Mouse (Mus musculus) cerebellum, postnatal 10 days (tissue): ENCODE data around the gene Tspan32.

ENCODE experiments used
- DNase-seq, 2 experiments: peaks; one replicate each; pipeline ENCODE4 v3.0.0; 2021; ENCODE audit warnings: mixed read lengths in 2 of 2

Gene Tspan32

GRCm38 (mm10) chr7:143034519-143035450 is 29.9 kb downstream of the Tspan32 start:
- no peak for DNase-seq

GRCm38 (mm10) chr7:143036787-143037186 is 31.9 kb downstream of the Tspan32 start:
- DNase-seq: no peak

GRCm38 (mm10) chr7:143037306-143037705 is 32.5 kb downstream of the Tspan32 start:
- DNase-seq: no peak

DNA sequence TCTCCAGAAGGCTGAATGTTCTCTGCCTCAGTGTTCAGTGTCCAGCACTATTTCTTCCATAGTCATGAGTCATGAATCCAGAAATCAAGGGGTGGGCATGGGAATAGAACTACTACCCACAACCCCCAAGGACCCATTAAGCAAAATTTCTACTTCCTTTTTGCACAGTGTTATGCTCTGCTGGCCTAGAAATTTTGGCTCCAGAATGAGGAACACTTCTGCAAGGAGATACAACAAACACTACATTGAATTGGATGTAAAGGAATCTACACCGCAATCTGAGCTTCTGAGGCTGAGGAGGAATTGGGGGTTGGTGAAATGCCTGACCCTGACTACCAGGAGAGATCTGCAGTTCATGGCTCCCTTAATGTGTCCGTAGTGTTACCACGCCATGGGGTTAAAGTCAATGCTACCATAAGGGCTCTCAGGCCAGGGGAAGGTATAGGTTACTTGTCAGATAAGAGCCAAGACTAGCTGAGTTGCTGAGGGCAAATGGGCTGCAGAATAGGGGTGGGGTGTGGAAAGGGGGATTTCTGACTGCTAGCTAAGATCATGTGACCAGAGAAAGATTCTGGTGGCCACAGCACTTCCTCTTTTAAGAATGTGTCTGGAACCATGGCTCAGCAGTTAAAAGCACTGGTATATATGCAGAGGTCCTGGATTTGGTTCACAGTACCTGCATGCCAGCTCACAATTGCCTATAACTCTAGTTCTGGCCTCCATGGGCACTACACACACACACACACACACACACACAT is 33.5 kb downstream of the Tspan32 start:
- DNase-seq: no peak

DNA sequence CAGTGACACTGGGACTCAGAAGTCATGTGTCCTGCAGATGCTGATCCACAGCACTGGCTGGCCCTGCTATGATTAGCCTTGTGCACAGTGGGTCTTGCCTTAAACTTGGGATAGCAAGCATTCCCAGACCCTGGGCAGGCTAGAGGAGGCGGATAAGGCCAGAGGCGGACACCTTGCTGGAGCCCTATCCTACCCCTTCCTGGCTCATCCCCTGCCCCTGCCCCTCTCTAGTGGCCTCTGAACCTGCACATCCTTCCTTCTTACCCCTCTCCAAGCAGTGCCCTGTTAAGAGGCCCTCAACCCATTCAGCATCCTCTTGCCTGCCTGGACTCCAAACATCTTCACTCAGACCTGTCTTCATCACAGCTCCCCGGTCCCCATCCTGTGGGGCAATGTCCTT is 35.7 kb downstream of the Tspan32 start:
- no peak for DNase-seq

GRCm38 (mm10) chr7:143041138-143041822 is 36.4 kb downstream of the Tspan32 start:
- DNase-seq: no peak

DNA sequence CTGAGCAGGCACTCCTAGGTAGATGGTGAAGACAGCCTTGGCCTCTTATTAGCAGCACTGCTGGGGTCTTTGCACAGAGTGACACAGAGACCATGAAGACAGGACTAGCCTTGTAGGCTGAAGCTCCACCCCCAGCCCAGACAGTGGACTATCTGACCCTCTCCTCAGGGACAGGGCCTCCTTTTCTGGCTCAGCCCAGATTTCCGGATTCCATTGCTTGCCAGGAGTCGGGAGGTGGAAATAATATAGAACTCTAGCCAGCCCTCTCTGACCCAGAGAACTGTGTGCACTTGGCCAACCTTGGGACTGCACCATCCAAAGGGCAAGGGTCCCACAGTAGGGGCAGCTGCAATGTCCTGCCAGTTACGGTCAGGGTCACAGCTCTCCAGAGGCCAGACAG is 37.2 kb downstream of the Tspan32 start:
- DNase-seq: no peak

DNA sequence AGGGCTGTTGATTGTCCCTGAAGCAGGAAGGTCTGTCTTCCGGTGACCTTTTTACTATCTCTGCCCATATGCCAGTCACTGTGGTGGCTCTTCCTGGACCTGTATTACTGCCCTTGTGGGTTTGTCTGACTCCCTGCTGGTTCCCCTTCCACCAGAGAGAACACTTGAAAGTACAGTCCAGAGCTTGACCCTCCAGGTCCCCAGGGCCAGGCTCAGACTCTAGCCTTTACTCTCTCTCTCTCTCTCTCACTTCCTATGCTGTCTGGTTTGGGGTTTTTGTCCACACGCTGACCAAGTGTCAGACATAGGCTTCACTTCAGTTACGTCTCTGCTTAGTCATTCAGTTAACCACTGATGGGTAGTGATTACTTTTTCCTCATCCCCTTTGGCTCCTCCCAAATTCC is 38.1 kb downstream of the Tspan32 start:
- no peak for DNase-seq

DNA sequence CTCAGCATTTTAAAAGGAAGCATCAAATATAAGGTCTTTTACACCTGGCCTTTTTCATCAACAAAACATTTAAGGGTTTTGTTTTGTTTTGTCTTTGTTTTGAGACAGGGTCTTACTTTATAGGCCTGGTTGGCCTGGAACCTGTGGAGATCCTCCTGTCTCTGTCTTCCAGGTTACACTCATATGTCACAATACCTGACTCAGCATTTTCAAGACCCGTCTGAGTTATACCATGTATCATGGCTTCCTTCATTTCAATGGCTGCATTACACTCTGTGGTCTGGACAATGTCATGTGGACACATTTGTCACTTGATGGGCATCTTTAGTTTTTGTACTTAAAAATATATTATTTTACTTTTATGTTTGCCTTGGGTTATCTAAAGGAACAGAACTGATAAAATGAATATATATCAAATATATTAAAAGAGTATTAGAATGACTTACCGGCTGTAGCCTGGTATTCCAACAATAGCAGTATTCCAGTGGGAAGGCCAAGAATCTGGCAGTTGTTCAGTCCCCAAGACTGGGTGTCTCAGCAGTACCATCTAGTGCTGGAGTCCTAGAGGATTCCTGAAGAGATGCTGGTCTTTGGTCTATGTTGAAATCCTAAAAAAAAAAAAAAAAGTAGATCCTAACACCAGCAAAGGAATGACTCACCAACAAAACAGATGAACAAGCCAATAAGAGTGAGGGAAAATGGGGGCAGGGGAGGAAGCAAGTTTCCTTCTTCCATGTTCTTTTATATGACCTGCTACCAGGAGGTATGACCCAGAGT is 39.4 kb downstream of the Tspan32 start:
- DNase-seq: no peak

GRCm38 (mm10) chr7:143044826-143045206 is 40.0 kb downstream of the Tspan32 start:
- no peak for DNase-seq

GRCm38 (mm10) chr7:143046358-143046757 is 41.5 kb downstream of the Tspan32 start:
- DNase-seq: no peak

GRCm38 (mm10) chr7:143049331-143049730 is 44.5 kb downstream of the Tspan32 start:
- no peak for DNase-seq

DNA sequence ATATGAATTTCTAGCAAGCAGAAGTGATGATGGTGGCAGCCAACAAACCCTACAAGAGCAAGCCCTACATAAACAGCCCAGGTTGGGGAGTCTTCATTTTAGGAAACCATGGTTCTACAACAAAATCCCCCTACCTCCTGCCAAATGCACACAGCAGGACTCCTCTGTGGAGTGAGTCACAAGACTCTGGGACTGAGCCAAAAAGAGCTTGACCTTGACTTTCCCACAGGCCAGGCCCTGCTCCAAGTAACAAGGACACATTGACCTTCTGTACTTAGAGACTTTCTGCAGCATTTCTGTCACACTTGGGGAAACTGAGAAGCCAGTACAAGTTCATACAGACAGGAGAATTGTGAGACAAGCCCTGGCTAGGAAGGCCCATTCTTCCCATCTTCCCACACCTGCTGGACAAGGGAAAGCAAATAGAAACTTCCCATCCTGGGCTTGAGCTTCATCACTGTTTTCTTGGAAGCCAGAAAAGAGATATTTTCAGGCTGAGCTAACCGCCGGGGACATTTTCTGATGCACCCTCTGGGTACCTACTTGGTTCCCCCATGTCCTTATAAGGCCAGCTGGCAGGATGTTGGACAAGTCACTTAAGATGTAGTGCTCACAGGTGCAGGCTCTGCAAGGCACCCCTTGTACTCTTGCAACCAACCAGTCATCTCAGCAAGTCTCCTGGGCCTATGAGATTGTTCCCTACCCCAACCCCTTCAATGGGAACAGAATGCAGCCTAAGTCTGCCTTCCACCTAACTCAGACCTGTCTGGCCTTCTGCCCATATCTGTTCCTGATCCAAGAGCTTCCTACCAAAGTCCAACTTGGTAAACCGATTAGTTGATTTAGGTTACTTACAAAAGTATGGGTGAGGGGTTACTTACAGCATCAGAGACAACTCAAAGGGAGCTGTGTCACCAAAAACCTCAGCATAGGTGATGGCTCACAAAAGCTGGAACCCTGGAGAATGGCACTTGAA is 45.3 kb downstream of the Tspan32 start:
- peak; percentile 45 to 48 for DNase-seq

GRCm38 (mm10) chr7:143051316-143051715 is 46.5 kb downstream of the Tspan32 start:
- no peak for DNase-seq

- DNase-seq: peak; percentile 92
These were observed 47.8 kb downstream of the Tspan32 start, which contains the start of gene Cd81 for GRCm38 (mm10) chr7:143052626-143053007. TSS of gene Cd81 (plus strand) at chr7:143052739.

DNA sequence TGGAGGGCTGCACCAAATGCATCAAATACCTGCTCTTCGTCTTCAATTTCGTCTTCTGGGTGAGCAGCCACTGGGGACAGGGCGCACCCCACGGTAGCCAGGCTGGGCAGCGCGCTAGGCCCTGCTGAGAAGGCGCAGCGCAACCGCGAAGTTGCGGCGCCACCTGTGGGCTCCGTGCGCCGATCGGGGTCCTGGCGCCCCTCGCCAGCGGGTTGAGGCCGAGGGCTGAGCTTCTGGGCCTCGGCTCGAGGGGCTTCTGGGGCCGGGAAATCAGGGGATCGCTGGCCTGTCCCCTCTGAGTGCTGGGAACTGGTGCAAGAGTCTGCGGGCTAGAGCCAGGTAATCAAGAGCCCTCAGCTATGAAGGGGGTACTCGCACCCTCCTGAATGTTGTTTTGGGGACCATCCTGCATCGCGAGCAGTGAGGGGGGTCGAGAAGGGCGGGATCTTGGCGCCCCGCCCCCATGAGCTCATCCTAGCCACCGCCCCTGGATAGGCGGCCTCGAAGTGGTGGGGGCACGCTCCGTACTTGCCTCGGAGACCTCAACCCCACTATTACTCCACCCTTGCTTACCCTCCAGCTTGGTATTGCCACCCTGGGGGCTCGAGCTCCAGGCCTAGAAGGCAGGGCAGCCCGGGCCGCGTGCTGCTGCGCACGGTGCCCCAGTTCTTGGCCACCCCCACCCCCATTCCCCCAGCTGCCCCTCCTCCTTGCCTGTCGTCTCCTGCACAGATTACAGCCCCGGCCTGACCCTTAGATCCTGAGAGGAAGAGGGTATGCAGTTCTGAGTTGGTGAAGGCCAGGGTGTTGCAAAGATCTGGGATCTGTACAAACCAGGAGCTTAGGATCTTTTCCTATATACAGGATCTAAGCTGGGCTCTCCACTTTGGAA is 48.4 kb downstream of the Tspan32 start:
- DNase-seq: peak; percentile 87 to 90

GRCm38 (mm10) chr7:143053961-143054611 is 49.2 kb downstream of the Tspan32 start:
- DNase-seq: peak in 1 of 2 experiments; percentile 42

DNA sequence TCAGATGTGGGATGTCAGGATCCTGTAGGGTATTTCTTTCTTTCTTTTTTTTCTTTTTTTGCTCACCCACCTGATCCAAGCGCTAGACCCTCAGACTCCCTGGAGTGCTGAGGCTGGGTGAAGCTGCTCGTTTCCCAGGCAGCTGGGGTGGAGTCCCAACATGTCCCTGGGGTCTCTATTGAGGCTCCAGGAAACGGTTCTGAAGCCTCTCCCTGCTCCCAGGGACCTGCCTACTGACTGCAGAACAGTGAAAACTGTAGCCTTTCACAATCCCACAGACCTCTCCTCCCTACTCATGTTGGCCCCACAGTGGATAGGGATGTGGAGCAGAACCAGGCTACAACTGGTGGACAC is 49.7 kb downstream of the Tspan32 start:
- DNase-seq: peak in 1 of 2 experiments; percentile 29

DNA sequence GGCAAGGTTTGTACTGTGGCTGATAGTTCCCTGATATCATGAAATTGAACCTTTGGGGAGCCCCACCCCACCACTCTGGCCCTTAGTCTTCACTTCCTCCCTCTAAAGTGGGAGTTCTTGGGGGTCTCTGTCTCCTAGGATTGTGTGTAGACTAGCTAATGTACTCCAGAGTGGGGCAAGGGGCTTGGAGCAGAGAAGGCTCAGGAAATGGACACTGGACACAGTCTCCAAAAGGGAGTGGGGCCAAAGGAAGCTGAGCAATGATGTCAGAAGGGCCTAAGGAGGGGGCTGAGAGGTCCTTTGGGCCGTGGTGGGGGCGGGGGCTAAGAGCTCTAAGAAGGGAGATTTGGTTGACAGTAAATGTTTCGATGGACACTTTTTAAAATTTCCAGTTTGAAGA is 50.2 kb downstream of the Tspan32 start:
- DNase-seq: peak in 1 of 2 experiments; percentile 35
